Mouse (Mus musculus): ENCODE data around the gene Mansc4. TPM values are rescaled to one million over a fixed set of nuclear protein-coding genes. Genes with fewer than 3 reads are reported as not detected.

Mansc4 gene
- not detected in 2 replicates for polyA plus RNA-seq (2012; ENCODE audit: insufficient read depth, insufficient read length, missing spikeins)

DNA sequence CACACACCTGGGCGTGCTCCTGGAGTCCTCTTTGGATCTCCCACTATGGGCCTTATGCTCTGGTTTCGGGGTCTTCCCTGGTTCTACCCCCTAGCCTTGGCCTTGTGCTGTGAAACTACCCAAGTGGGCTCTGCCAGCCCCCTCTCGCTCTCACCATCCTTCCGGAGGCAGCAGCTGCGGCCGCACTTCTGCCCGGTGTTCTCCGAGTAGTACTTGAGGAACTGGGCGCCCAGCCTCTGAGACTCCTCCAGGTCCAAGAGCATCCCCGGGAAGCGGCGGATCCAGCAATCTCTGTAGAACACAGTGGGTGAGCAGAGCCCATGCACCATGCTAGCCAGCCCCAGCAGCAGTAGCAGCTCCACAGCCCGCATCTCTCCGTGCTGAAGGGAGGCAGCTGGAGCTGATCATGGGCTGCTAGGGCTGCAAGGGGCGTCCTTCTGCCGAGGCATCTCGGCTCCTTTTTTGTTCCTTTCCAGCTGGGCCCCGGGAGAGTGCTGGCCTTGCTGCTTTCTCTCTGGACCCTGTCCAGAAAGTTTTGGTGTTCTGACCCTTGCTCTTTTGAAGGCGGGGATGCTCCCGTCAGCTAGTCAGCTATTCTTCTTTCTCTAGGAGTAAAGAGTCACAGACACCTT, at the start of gene Mansc4:
Gene Mansc4, minus strand, starts transcription at position 439 of the 632 bp plus-strand sequence.
- Histone ChIP-seq H3K4me1 (ENCODE audit: control insufficient read depth, insufficient read depth, insufficient read length, low read length) (no peaks in the 10 kb centered on the region), H3K4me3 (ENCODE audit: insufficient read depth, low read depth, low read length) (no peak within 1 kb of the TSS), H3K27ac (replicated peaks; ENCODE audit: low read depth, low read length) (no peak within 1 kb of the TSS)

- H3K27ac ChIP-seq (replicated peaks; ENCODE audit: low read depth, low read length) = no peak overlapping the region
- no peaks in the 10 kb centered on the region for H3K4me1 ChIP-seq (ENCODE audit: control insufficient read depth, insufficient read depth, insufficient read length, low read length)
- no peak overlapping the region for H3K4me3 ChIP-seq (ENCODE audit: insufficient read depth, low read depth, low read length)
Measured at GRCm38 (mm10) chr6:147127239-147127638, 40.4 kb upstream of the Mansc4 start.

DNA sequence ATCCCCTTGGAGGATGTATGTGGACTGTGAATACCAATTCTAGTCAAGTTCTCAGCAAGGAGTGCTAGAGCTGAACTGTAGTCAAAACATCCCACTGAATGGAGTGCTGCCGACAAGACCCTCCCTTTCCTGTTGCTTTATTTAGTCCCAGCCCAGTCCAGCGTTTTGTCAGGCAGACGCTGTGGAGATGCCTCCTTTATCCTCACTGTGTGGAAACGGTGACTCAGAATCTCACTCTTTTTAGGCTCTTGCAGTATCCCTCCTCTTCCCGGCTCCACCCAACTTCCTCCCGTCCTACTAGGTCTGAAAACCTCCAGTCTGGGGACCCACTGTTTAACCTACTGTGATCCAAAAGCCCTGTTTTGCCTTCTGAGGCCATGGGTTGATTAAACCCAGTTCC, 34.5 kb upstream of the Mansc4 start:
- Histone ChIP-seq H3K4me1 (ENCODE audit: control insufficient read depth, insufficient read depth, insufficient read length, low read length) (no peaks in the 10 kb centered on the region), H3K4me3 (ENCODE audit: insufficient read depth, low read depth, low read length) (no peak overlapping the region), H3K27ac (replicated peaks; ENCODE audit: low read depth, low read length) (no peak overlapping the region)

DNA sequence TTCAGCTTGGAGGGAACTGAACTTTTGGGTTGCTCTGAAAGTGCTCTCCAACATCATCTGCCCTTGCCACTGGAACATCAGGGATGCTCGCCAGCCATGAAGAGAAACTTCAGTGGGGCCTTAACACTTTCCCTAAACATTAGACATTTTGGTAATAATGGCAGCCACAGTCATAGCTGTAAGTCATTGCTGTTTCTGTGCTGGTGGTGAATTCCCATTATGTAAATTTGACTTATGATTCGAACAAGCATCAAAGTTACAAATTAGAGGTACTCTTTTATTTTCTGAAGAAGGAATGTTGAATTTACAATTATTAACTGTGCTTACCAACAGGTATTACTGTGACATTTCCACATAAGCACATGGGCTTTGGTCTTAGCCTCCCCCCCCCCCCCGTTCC, 31.4 kb upstream of the Mansc4 start:
- Histone ChIP-seq H3K4me1 (ENCODE audit: control insufficient read depth, insufficient read depth, insufficient read length, low read length) (no peaks in the 10 kb centered on the region), H3K27ac (replicated peaks; ENCODE audit: low read depth, low read length) (no peak overlapping the region), H3K4me3 (ENCODE audit: insufficient read depth, low read depth, low read length) (no peak overlapping the region)

DNA sequence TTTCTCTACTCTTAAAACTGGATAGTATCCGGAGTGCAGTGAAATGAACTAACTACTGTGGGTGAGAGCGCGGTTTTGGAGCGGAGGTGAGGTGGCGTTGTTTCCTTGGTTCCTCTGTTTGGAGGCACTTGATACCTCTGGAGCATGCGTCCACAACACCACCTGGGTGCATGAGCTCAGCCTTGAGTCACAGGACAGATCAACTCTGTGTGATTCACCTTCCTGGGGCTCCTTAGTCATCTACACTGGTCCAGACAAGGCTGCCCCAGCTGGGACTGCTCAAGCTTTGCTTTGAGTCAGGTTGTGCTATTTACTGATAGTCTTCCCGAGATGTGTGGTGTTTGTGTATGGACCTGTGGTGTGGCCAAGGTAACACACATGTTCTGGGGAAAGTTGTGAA, 30.9 kb upstream of the Mansc4 start:
- Histone ChIP-seq H3K4me3 (ENCODE audit: insufficient read depth, low read depth, low read length) (no peak overlapping the region), H3K27ac (replicated peaks; ENCODE audit: low read depth, low read length) (no peak overlapping the region), H3K4me1 (ENCODE audit: control insufficient read depth, insufficient read depth, insufficient read length, low read length) (no peaks in the 10 kb centered on the region)

GRCm38 (mm10) chr6:147116579-147116978, 29.7 kb upstream of the Mansc4 start:
- no peaks in the 10 kb centered on the region for H3K4me1 ChIP-seq (ENCODE audit: control insufficient read depth, insufficient read depth, insufficient read length, low read length)
- H3K27ac ChIP-seq (replicated peaks; ENCODE audit: low read depth, low read length) = no peak overlapping the region
- no peak overlapping the region for H3K4me3 ChIP-seq (ENCODE audit: insufficient read depth, low read depth, low read length)

- Histone ChIP-seq H3K4me3 (ENCODE audit: insufficient read depth, low read depth, low read length) (no peak overlapping the region), H3K4me1 (ENCODE audit: control insufficient read depth, insufficient read depth, insufficient read length, low read length) (peaks cover 2% of the 10 kb centered on the region; the same call in 1 of the 2 replicates), H3K27ac (replicated peaks; ENCODE audit: low read depth, low read length) (no peak overlapping the region)
Measured at GRCm38 (mm10) chr6:147109283-147109682, 22.5 kb upstream of the Mansc4 start.

GRCm38 (mm10) chr6:147106716-147107115, 19.9 kb upstream of the Mansc4 start:
- Histone ChIP-seq H3K4me1 (ENCODE audit: control insufficient read depth, insufficient read depth, insufficient read length, low read length) (peaks cover 2% of the 10 kb centered on the region; the same call in 1 of the 2 replicates), H3K27ac (replicated peaks; ENCODE audit: low read depth, low read length) (no peak overlapping the region), H3K4me3 (ENCODE audit: insufficient read depth, low read depth, low read length) (no peak overlapping the region)

- Histone ChIP-seq H3K4me1 (ENCODE audit: control insufficient read depth, insufficient read depth, insufficient read length, low read length) (peaks cover 2% of the 10 kb centered on the region; the same call in 1 of the 2 replicates), H3K4me3 (ENCODE audit: insufficient read depth, low read depth, low read length) (no peak overlapping the region), H3K27ac (replicated peaks; ENCODE audit: low read depth, low read length) (no peak overlapping the region)
Measured at GRCm38 (mm10) chr6:147105529-147105928, 18.7 kb upstream of the Mansc4 start.

DNA sequence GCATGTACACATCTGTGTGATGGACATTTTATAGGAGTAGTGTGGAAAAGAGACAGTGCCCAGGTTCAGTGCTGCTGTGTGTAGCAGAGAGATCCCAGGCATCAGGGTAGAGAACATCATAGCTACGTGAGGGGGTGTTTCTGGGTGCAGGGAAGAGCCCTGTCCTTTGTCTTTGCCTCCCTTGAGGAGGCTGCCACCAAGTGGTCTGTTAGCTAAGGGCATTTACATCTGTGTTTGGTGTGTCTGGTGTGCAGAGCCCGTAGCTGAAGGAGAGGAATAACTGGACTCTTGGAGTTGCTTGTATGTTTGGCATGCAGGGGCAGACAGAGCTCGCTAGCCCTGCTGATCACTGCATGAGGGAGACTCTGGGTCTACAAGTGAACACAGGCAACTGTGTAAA, 15.5 kb upstream of the Mansc4 start:
- Histone ChIP-seq H3K27ac (replicated peaks; ENCODE audit: low read depth, low read length) (no peak overlapping the region), H3K4me3 (ENCODE audit: insufficient read depth, low read depth, low read length) (no peak overlapping the region), H3K4me1 (ENCODE audit: control insufficient read depth, insufficient read depth, insufficient read length, low read length) (peaks cover 2% of the 10 kb centered on the region; the same call in 1 of the 2 replicates)

- Histone ChIP-seq H3K4me3 (ENCODE audit: insufficient read depth, low read depth, low read length) (no peak overlapping the region), H3K27ac (replicated peaks; ENCODE audit: low read depth, low read length) (no peak overlapping the region), H3K4me1 (ENCODE audit: control insufficient read depth, insufficient read depth, insufficient read length, low read length) (peaks cover 1% of the 10 kb centered on the region)
Measured at GRCm38 (mm10) chr6:147099458-147100277, 12.8 kb upstream of the Mansc4 start.

DNA sequence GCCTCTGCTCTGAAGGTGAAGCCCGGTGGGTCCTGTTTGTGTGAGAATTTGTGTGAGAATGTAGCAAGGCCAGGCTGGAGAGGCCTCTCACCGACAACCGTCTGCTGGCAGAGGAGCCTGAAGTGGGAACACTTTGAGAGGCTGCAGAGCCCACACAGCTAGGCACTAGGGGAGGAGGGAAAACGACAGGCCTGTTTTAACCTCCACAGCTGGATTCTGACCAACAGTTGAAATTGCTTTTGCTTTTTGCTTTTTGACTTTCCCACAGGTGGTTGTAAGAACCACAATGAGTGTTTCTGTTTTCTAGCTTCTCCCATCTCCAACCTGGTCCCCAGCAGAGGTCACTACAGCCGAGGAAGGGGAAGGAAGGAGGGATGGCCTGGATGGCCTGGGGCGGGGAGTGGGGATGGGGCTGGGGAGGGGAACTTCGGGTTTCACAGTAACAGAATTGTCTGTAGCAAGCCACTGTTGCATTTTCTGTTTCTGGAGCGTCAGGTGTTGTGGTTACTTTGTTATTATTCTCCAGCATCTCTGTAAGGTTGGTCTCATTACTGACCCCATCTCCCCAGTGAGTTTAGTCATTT, 10.6 kb upstream of the Mansc4 start:
- H3K4me1 ChIP-seq (ENCODE audit: control insufficient read depth, insufficient read depth, insufficient read length, low read length) = peaks cover 10% of the 10 kb centered on the region
- H3K4me3 ChIP-seq (ENCODE audit: insufficient read depth, low read depth, low read length) = no peak overlapping the region
- H3K27ac ChIP-seq (replicated peaks; ENCODE audit: low read depth, low read length) = no peak overlapping the region

DNA sequence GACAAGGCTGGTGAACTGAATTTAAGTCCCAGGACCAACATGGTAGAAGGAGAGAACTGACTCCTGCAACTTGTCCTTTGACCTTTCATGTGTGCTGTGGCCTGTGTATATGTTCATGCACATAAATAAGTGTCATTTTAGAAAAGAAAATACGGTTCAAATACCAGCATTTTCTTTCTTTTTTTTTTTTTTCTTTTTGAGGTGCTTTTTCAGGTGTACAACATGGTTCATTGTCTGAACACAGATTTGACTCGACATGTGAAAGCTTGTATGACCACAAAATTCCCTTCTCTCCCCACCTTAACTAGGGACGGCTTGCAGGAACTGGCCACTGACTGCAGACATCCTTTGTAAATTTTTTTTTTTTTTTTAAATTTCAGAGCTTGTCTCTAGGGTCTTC, 10.1 kb upstream of the Mansc4 start:
- Histone ChIP-seq H3K4me3 (ENCODE audit: insufficient read depth, low read depth, low read length) (no peak overlapping the region), H3K4me1 (ENCODE audit: control insufficient read depth, insufficient read depth, insufficient read length, low read length) (peaks cover 10% of the 10 kb centered on the region), H3K27ac (replicated peaks; ENCODE audit: low read depth, low read length) (no peak overlapping the region)

- Histone ChIP-seq H3K27ac (replicated peaks; ENCODE audit: low read depth, low read length) (no peak overlapping the region), H3K4me3 (ENCODE audit: insufficient read depth, low read depth, low read length) (no peak overlapping the region), H3K4me1 (ENCODE audit: control insufficient read depth, insufficient read depth, insufficient read length, low read length) (peaks cover 10% of the 10 kb centered on the region)
Measured at GRCm38 (mm10) chr6:147096109-147096508, 9.3 kb upstream of the Mansc4 start.

GRCm38 (mm10) chr6:147094771-147095170, 7.9 kb upstream of the Mansc4 start:
- no peak overlapping the region for H3K27ac ChIP-seq (replicated peaks; ENCODE audit: low read depth, low read length)
- H3K4me1 ChIP-seq (ENCODE audit: control insufficient read depth, insufficient read depth, insufficient read length, low read length) = peaks cover 10% of the 10 kb centered on the region
- no peak overlapping the region for H3K4me3 ChIP-seq (ENCODE audit: insufficient read depth, low read depth, low read length)

Data from brown adipose tissue, adult 24 weeks (tissue).